Mouse (Mus musculus): ENCODE data around the gene Dguok. TPM values are rescaled to one million over a fixed set of nuclear protein-coding genes. Genes with fewer than 3 reads are reported as not detected.

The Dguok gene
- polyA plus RNA-seq (2015; fragmentation: Nextera tagmentation; extraction: Ambion mirVana), result 38.2 and 46.1 TPM in 2 replicates

GRCm38 (mm10) chr6:83506258-83507167 is at the start of gene Dguok:
TSS of gene Dguok (minus strand) at chr6:83506969.

GRCm38 (mm10) chr6:83536028-83536794 is 29.4 kb upstream of the Dguok start, which contains the start of gene Actg2:
TSS of gene Actg2 (minus strand) at chr6:83536265.

GRCm38 (mm10) chr6:83459034-83459644 is 47.6 kb downstream of the Dguok start, which contains the start of gene Tet3:
TSS of gene Tet3 (minus strand) at chr6:83459084.

Other genes starting within 250 kb of the Dguok start
- 31.5 and 41.3 TPM in 2 replicates for gene Mthfd2, start 181.1 kb downstream of the Dguok start, polyA plus RNA-seq (2015; fragmentation: Nextera tagmentation; extraction: Ambion mirVana)
- 38.3 and 41.6 TPM in 2 replicates for gene Mob1a, start 181.0 kb downstream of the Dguok start, polyA plus RNA-seq (2015; fragmentation: Nextera tagmentation; extraction: Ambion mirVana)
- 298 and 364 TPM in 2 replicates for gene Bola3, start 157.8 kb downstream of the Dguok start, polyA plus RNA-seq (2015; fragmentation: Nextera tagmentation; extraction: Ambion mirVana)
- 16.4 and 21.0 TPM in 2 replicates for gene Tet3, start 47.9 kb downstream of the Dguok start, polyA plus RNA-seq (2015; fragmentation: Nextera tagmentation; extraction: Ambion mirVana)
- 13.0 and 19.5 TPM in 2 replicates for gene Actg2, start 29.3 kb upstream of the Dguok start, polyA plus RNA-seq (2015; fragmentation: Nextera tagmentation; extraction: Ambion mirVana)
- 12.8 and 14.4 TPM in 2 replicates for gene Stambp, start 65.8 kb upstream of the Dguok start, polyA plus RNA-seq (2015; fragmentation: Nextera tagmentation; extraction: Ambion mirVana)
- gene Clec4f, start 149.2 kb upstream of the Dguok start, polyA plus RNA-seq (2015; fragmentation: Nextera tagmentation; extraction: Ambion mirVana), result 0.07 and 0.08 TPM in 2 replicates
- gene Cd207, start 170.9 kb upstream of the Dguok start, polyA plus RNA-seq (2015; fragmentation: Nextera tagmentation; extraction: Ambion mirVana), result not detected in 2 replicates
- not detected in 2 replicates for gene Vax2, start 204.3 kb upstream of the Dguok start, polyA plus RNA-seq (2015; fragmentation: Nextera tagmentation; extraction: Ambion mirVana)
- not detected in 2 replicates for gene Atp6v1b1, start 236.0 kb upstream of the Dguok start, polyA plus RNA-seq (2015; fragmentation: Nextera tagmentation; extraction: Ambion mirVana)

Data from spleen, postnatal 0 days (tissue).